Mouse (Mus musculus): ENCODE results near the gene Napsa.

Napsa gene

GRCm38 (mm10) chr7:44572213-44572701 lies at the start of gene Napsa:
Napsa (plus strand) TSS chr7:44572380.
- no peak for DNase-seq

GRCm38 (mm10) chr7:44523056-44523455 lies 49.1 kb upstream of the Napsa start:
- no peak for DNase-seq

- no peak for DNase-seq
Observed at GRCm38 (mm10) chr7:44524502-44524901, 47.7 kb upstream of the Napsa start, which contains the start of gene Mybpc2. Mybpc2 (minus strand) TSS chr7:44524656.

- DNase-seq: peak; percentile 41
Observed at GRCm38 (mm10) chr7:44525126-44525832, 46.9 kb upstream of the Napsa start.

- no peak for DNase-seq
Observed at GRCm38 (mm10) chr7:44526414-44527154, 45.6 kb upstream of the Napsa start.

GRCm38 (mm10) chr7:44527483-44528398 lies 44.4 kb upstream of the Napsa start:
- DNase-seq: peak; percentile 89

- no peak for DNase-seq
Observed at GRCm38 (mm10) chr7:44529518-44529917, 42.7 kb upstream of the Napsa start.

GRCm38 (mm10) chr7:44530507-44530906 lies 41.7 kb upstream of the Napsa start:
- no peak for DNase-seq

GRCm38 (mm10) chr7:44531207-44531606 lies 41.0 kb upstream of the Napsa start:
- DNase-seq: no peak

GRCm38 (mm10) chr7:44531946-44532732 lies 40.0 kb upstream of the Napsa start, which contains the start of gene Spib:
Spib (minus strand) TSS chr7:44532071.
- no peak for DNase-seq

GRCm38 (mm10) chr7:44532918-44533745 lies 39.0 kb upstream of the Napsa start:
- DNase-seq: no peak

GRCm38 (mm10) chr7:44533746-44534045 lies 38.5 kb upstream of the Napsa start:
- DNase-seq: no peak

- DNase-seq: no peak
Observed at GRCm38 (mm10) chr7:44534242-44534641, 37.9 kb upstream of the Napsa start.

GRCm38 (mm10) chr7:44534656-44535441 lies 37.3 kb upstream of the Napsa start:
- no peak for DNase-seq

- DNase-seq: no peak
Observed at GRCm38 (mm10) chr7:44535657-44536589, 36.3 kb upstream of the Napsa start.

GRCm38 (mm10) chr7:44536590-44536968 lies 35.6 kb upstream of the Napsa start:
- DNase-seq: peak; percentile 63

- DNase-seq: no peak
Observed at GRCm38 (mm10) chr7:44537009-44537408, 35.2 kb upstream of the Napsa start.

- DNase-seq: no peak
Observed at GRCm38 (mm10) chr7:44537496-44537895, 34.7 kb upstream of the Napsa start.

All from right cerebral cortex, adult 18-20 months (tissue).